Mouse (Mus musculus) right cerebral cortex, adult 2 months (tissue): ENCODE results near the gene Tigar.

Experiments used
- DNase-seq, 2 experiments: peaks; one replicate each; pipeline ENCODE4 v3.0.0; 2021 to 2022; ENCODE audit warnings: low spot score in 2 of 2

Tigar gene

DNA sequence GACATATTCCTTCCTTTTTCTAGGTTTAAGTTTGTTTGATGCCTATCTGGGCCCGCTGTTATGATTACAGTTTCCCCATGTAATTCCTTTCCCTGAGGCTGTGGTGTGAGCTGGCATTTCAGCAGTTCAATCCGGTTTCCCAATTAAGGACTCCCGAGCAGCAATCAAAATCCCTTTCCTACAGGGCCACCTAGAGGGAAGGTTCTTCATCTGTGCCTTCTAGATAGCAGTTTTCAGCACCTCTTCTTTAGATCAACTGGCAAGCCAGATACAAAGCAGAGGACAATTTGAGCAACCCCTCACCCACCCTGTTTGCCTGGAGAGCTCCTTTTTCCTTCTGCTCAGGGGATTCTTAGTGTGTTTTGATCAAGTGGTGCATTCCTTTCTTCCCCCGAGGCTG lies 22.6 kb downstream of the Tigar start:
- DNase-seq: peak; percentile 59 to 75

DNA sequence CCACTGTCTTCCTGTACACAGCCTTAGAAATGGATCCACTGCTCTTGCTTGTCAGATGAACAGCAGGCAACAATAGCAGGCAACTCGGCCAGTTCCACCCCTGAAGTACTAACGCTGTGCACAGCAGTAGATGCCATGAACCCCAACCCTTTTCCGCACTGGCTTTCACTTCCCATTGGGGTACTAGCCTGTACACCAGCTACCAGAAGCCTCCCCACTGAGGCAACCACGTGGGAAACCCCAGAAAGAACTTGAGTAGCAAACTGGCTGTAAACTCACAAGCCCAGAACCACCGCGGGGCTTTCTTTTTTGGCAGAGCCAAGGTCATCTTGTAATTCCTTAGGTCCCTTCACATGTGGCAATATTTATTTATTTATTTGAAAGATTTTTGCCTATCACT lies 27.5 kb downstream of the Tigar start:
- no peak for DNase-seq

DNA sequence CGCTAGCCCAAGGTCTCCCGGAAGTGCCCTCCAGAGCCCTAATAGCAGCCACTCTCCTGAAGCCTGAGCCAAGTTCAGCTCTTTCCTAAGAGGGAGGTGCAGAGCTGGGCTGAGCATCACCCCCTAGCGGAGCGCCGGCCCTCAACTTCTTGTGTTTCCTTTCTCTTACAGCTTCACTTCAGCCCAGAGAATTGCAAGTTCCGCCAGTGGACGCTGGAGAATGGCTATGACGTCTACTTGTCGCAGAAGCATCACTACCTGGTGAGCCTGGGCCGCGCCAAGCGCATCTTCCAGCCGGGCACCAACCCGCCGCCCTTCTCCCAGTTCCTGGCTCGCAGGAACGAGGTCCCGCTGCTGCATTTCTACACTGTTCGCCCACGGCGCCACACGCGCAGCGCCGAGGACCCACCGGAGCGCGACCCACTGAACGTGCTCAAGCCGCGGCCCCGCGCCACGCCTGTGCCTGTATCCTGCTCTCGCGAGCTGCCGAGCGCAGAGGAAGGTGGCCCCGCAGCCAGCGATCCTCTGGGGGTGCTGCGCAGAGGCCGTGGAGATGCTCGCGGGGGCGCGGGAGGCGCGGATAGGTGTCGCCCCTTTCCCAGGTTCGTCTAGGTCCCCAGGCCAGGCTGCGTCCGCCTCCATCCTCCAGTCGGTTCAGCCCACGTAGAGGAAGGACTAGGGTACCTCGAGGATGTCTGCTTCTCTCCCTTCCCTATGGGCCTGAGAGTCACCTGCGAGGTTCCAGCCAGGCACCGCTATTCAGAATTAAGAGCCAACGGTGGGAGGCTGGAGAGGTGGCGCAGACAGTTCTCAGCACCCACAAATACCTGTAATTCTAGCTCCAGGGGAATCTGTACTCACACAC lies 29.3 kb downstream of the Tigar start:
- DNase-seq: peak; percentile 80 to 85

DNA sequence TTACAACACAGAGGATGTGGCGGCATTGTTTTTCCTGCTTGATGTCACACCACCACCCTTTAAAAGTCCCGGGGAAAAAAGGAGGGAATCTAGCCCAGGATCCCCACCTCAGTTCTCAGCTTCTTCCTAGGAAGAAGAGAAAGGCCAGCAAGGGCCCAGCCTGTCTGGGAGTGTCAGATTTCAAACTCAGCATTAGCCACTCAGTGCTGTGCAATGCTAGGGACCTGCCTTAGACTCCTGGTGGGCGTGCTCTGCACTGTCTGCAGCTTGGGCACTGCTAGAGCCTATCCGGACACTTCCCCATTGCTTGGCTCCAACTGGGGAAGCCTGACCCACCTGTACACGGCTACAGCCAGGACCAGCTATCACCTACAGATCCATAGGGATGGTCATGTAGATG lies 36.5 kb downstream of the Tigar start, which contains the start of gene Fgf23:
Gene Fgf23 (plus strand): TSS at position 86 of the 400 bp plus-strand sequence.
- DNase-seq: no peak

DNA sequence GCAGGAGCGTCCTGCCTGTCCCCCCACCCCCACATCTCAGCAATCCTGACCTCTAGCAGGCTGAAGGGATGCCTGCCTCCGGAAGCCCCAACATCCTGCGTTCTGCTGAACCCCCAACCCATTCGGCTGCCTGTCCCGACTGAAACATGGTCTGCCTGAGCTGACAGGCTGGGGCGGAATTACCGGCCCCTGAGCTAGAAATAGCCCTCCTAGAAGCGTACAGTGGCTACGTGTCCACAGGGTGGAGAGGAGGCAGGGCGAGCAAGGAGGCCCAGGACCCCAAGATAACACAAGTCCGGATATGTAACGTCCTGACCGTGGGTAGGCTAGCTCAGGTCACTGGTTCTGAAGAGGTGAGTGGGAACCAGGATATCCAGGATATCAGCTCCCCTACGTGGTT lies 44.5 kb downstream of the Tigar start:
- no peak for DNase-seq

DNA sequence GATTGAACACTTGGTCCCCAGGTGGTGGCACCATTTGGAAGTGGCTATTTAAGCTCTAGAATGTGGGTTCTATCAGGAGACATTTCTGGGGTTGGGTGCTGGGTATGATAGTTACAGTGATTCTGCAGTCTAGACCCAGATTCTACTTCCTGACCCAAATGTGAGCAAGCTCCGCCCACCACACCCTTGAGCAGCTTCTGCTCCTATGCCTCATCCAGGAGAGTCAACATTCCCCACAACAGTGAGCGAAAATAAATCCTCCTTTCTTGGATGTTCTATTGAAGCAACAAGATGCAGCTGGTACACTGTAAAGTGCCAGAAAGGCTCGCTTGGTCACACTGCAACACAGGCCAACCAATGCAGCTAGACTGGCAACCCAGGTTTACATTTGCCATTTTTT lies 45.4 kb downstream of the Tigar start:
- DNase-seq: no peak

DNA sequence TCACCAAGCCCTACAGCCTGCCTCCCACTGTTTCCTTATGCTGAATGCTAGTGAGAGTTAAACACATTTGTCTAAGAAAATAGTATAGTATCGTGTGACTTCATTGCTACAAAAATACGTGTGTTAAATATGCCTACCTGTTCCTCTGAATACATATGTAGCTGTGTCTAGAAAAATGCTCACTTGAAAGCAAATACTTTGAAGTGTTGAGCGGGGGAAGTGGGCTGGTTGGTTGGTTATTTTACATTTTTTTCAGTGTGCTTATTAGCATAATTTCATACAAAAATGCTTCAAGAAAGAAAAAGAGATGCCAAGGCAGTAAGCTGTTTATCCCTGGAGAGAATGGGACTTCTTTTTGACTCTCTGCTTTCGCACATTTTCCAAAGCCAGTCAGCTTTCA lies 49.4 kb downstream of the Tigar start:
- DNase-seq: no peak

DNA sequence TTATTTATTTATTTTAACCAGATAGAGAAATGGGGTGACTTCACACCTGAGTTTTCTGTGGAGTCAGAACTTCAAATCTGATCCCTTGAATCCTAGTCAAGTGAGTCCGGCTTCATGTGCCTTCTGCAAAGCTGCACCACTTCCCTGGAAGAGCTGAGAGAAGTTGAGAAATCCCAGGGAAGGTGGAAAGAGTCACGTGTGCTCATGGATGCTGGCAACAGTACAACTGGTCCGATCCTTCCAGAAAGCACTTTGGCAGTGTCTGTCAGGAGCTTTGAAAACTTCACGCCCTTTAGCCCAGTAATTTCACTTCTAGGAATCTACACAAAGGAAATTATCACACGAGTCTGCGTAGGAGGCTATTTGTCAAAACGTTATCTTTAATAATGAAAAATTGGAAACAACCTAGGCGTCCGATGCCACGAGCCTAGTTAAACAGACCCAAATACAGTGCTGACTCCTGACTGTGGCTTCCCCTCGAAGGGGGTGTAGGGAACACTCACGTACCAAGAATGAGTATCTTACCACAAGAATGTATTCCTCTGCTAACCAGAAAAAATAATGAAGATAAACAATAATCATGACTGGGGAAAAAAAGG lies 52.3 kb downstream of the Tigar start:
- DNase-seq: no peak

DNA sequence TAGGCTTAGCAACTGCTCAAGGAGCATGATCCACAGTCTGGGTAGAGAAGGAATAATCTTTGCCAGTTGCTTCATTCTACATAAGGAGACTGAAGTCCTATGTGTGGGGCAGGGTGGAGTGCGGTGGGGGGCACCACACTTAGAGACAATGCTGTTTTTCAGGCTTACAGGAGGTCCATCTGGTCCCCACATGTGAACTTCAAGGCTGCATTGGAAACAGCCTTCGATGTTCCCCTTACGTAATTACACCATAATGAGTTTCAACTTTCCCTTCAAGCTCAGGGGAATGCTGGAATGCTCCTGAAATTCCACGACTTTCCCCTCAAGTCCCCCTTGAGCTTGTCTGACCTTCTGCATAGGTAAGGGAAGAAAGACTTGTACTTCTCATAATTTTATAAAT lies 58.5 kb downstream of the Tigar start:
- DNase-seq: no peak

DNA sequence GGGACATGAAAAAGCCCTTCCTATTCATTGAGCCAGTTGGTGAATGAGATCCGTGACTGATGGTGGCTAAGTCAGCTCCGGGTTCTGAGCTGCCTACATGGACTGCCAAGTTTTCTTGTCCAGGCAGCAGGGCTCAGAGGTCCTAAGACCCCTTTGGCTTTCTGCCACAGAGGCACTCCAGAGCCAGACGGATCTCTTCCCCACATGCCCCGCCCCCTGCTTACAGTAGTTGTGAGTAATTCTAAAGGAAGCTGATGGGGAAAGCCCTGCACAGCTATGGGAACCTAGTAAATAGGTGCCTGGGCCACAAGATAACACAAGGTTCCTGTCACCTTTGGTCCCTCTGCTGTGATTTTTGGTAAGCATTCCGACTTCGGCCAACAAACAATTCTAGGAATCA lies 64.4 kb downstream of the Tigar start:
- no peak for DNase-seq
